Mouse (Mus musculus) hindbrain, embryonic 13.5 days (tissue): ENCODE measurements around the gene Zc3h8. TPM values are rescaled to one million over a fixed set of nuclear protein-coding genes. Genes with fewer than 3 reads are reported as not detected.

Experiments used
- ATAC-seq: fragments of 200-750 bp; cut with Nextera tagmentation; 2 replicates; pipeline ENCODE4 v1.8.0; 2017; ENCODE audit warnings: moderate TSS enrichment; ENCODE audit not compliant: low FRiP score
- H3K27ac ChIP-seq: fragments of 300-500 bp; sonication (generic); 2 replicates; pipeline ENCODE4 v1.5.1; 2015; ENCODE audit warnings: inconsistent platforms, mild to moderate bottlenecking, moderate library complexity
- H3K27me3 ChIP-seq: fragments of 300-500 bp; sonication (generic); 2 replicates; pipeline ENCODE4 v1.6.1; 2015; ENCODE audit warnings: mild to moderate bottlenecking, inconsistent platforms
- H3K36me3 ChIP-seq: fragments of 300-500 bp; sonication (generic); 2 replicates; pipeline ENCODE4 v1.6.1; 2015; ENCODE audit warnings: mild to moderate bottlenecking, inconsistent platforms
- H3K4me1 ChIP-seq: fragments of 300-500 bp; sonication (generic); replicated peaks from 2 replicates; pipeline ENCODE4 v1.6.1; 2015; ENCODE audit warnings: inconsistent platforms
- H3K4me2 ChIP-seq: fragments of 300-500 bp; sonication (generic); 2 replicates; pipeline ENCODE4 v1.6.1; 2015; ENCODE audit warnings: inconsistent platforms, mild to moderate bottlenecking, moderate library complexity
- H3K4me3 ChIP-seq: fragments of 300-500 bp; sonication (generic); 2 replicates; pipeline ENCODE4 v1.5.1; 2015; ENCODE audit warnings: mild to moderate bottlenecking, inconsistent platforms
- H3K9ac ChIP-seq: fragments of 300-500 bp; sonication (generic); 2 replicates; pipeline ENCODE4 v1.6.1; 2015; ENCODE audit warnings: mild to moderate bottlenecking, inconsistent platforms
- H3K9me3 ChIP-seq: fragments of 300-500 bp; sonication (generic); 2 replicates; pipeline ENCODE4 v1.6.1; 2016; ENCODE audit warnings: inconsistent platforms
- WGBS: fragments of 180-500 bp; shearing (Covaris S2); methylation state at CpG from one replicate; pipeline ENCODE4 v1.1.7; 2015; 5-methylcytosine and 5-hydroxymethylcytosine counted together
- microRNA-seq: library from miRNA; unstranded; fragments of <30 nt; microRNA quantifications from one replicate; pipeline ENCODE4, GENCODE M21; 2016
- polyA plus RNA-seq: library from polyadenylated mRNA; unstranded; fragments of >200 nt; fragmentation: Nextera tagmentation; extraction: Ambion mirVana; gene quantifications from 2 replicates; pipeline ENCODE4 v1.2.1, GENCODE M21; 2015

Zc3h8 gene
- polyA plus RNA-seq, 1 experiment from 2014 or later: 11.2 TPM

DNA sequence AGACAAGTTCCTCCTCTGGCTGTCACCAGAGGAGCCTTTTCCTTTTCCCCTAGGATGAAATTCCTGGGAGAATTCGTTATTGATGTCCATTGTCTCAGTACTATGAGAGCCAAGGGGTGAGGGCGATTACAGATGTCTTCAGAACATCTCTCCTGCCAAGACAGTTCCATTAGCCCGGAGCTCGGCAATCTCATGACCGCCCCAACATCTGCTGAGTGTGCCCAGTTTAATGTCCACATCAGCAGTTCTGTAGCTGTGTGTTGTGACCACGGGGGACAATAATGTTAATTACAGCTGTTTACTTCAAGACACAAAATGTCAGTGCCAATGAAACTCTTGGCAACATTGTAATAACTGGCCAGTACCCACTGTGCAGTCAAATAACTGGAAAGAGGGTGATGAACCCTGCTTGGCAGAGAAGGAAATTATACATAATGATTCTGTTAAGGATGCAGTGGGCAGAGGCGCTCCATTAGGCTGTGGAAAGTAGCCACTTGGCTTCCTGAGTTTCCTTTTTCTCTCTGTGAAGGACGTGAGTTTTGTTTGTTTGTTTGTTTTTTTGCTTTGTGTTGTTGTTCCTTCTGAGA lies 58.6 kb downstream of the Zc3h8 start:
- Histone ChIP-seq H3K9me3 (no peaks in the 10 kb centered on the region), H3K36me3 (no peaks in the 10 kb centered on the region), H3K4me1 (no peaks in the 10 kb centered on the region), H3K27me3 (no peaks in the 10 kb centered on the region), H3K9ac (no peak overlapping the region), H3K4me2 (no peak overlapping the region), H3K27ac (no peak overlapping the region), H3K4me3 (no peak overlapping the region)
- ATAC-seq: no peak
- WGBS: 77% methylated on average over 8 of the region's 8 CpGs

DNA sequence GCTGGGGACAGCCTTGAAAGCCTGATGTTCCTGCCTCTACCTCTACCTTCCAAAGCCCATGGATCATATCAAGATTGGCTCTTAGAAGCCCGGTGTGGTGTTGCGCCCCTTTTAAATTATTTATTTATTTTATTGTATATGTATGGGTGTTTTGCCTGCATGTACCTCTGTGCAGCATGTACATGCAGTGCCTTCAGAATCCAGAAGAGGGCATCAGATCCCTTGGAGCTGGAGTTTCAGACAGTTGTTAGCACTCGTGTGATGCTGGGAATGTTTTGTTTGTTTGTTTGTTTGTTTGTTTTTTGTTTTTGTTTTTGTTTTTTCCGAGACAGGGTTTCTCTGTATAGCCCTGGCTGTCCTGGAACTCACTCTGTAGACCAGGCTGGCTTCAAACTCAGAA lies 62.6 kb downstream of the Zc3h8 start:
- WGBS: 70% methylated on average over 4 of the region's 4 CpGs
- H3K4me1 ChIP-seq: no peaks in the 10 kb centered on the region
- H3K36me3 ChIP-seq: no peaks in the 10 kb centered on the region
- ATAC-seq: no peak
- H3K27me3 ChIP-seq: no peaks in the 10 kb centered on the region
- H3K9me3 ChIP-seq: no peaks in the 10 kb centered on the region
- H3K27ac ChIP-seq: no peak overlapping the region
- H3K4me2 ChIP-seq: no peak overlapping the region
- no peak overlapping the region for H3K4me3 ChIP-seq
- no peak overlapping the region for H3K9ac ChIP-seq

Small RNA genes lying within 50 kb of the gene (microRNA-seq; reads per million reads assigned to microRNA genes)
- not detected for gene Gm22859

Other genes with a start within 250 kb of the Zc3h8 start
- 2.0 and 2.1 TPM in 2 replicates for gene Mertk, start 245.1 kb downstream of the Zc3h8 start, polyA plus RNA-seq
- 36.3 and 39.0 TPM in 2 replicates for gene Tmem87b, start 126.0 kb downstream of the Zc3h8 start, polyA plus RNA-seq
- gene Fbln7, start 81.1 kb downstream of the Zc3h8 start, polyA plus RNA-seq: 1.2 and 1.8 TPM in 2 replicates
- gene Zc3h6, start 23.3 kb upstream of the Zc3h8 start, polyA plus RNA-seq: 3.5 and 3.8 TPM in 2 replicates
- 22.6 and 23.7 TPM in 2 replicates for gene Gm10762, start 23.6 kb upstream of the Zc3h8 start, polyA plus RNA-seq
- 0.67 and 0.77 TPM in 2 replicates for gene Vinac1, start 104.1 kb upstream of the Zc3h8 start, polyA plus RNA-seq
- gene Ttl, start 121.9 kb upstream of the Zc3h8 start, polyA plus RNA-seq: 33.0 and 33.8 TPM in 2 replicates
- gene Polr1b, start 156.9 kb upstream of the Zc3h8 start, polyA plus RNA-seq: 15.4 and 19.3 TPM in 2 replicates
- gene Chchd5, start 185.6 kb upstream of the Zc3h8 start, polyA plus RNA-seq: 24.4 and 24.5 TPM in 2 replicates